Mouse (Mus musculus) inflammation-experienced regulatory T-cells (primary cell): ENCODE results near the gene Cilp2. TPM values are rescaled to one million over a fixed set of nuclear protein-coding genes. Genes with fewer than 3 reads are reported as not detected.

Experiments
- polyA plus RNA-seq, 2 experiments: library from polyadenylated mRNA; unstranded; fragments of 100-300 nt; shearing (Covaris generic); gene quantifications; one replicate each; pipeline ENCODE4 v1.2.1; 2017

Gene Cilp2
- polyA plus RNA-seq, result under 1 TPM in 1 of 2 experiments, not detected in 1; 0.07 TPM

DNA sequence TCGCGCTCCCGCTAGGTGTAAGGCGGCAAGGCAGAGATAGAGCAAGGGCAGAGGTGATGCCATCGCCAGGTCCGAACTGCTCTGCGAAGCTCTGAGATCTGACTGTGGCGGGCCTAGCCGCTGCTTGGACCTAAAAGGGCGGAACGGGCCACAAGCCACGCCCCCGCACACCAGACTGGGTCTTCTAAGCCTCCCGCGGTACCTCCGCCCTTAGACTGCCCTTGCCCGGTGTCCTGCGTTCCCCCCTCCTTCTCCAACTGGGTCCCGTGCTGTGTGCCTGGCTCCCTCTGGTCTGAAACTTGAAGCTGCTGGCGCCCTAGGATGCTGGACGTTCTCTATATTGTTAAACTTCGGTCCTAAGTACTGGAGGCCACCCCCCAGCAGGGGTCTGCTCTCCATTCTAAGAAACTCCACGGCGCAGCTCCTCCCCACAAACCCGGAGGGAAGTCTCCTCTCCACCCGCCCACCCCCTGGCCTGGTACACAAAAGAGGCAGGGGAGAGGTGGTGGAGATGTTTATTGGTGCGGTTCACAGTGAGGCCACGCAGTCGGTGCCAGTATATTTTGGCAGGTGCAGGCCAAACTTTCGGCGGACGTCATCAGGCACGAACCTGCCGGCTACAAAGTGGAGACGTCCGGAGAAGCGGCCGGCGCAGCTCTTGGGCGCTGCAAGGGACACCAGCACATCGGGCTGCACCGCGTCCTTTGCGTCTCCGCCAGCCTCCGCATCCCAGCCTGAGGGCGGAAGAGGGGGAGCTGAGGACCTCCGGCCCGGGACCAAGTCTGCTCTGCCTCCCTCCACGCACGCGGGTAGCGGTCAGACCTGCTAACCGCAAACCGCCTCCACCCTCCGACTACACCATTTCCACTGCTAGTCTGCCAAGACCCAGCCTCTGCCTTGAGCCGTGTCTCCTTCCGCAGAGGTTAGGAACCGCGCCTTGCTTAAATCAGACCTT lies at the start of gene Cilp2:
Cilp2 (minus strand) TSS at position 399 of the 955 bp plus-strand sequence.

GRCm38 (mm10) chr8:69902163-69903062 lies 14.9 kb upstream of the Cilp2 start, which contains the start of the genes Tssk6, Ndufa13 and Yjefn3:
Gene Tssk6, plus strand, starts transcription at chr8:69902184.
Gene Ndufa13, minus strand, starts transcription at chr8:69902558.
Gene Yjefn3, minus strand, starts transcription at chr8:69902712.

GRCm38 (mm10) chr8:69832298-69832853 lies 55.1 kb downstream of the Cilp2 start, which contains the start of gene Pbx4:
Gene Pbx4, plus strand, starts transcription at chr8:69832491.

Other genes with a start within 250 kb of the Cilp2 start
- 1 to 10 TPM in 1 of 2 experiments, under 1 TPM in 1; 0.95 to 1.6 TPM for gene Zfp964, start 233.2 kb downstream of the Cilp2 start, polyA plus RNA-seq
- gene Zfp869, start 177.0 kb downstream of the Cilp2 start, polyA plus RNA-seq, result 10 to 100 TPM; 59.9 to 63.2 TPM
- 1 to 10 TPM; 7.5 to 7.9 TPM for gene Zfp963, start 137.7 kb downstream of the Cilp2 start, polyA plus RNA-seq
- not detected for gene Gm20422, start 112.8 kb downstream of the Cilp2 start, polyA plus RNA-seq
- 100 to 1,000 TPM in 1 of 2 experiments, 10 to 100 TPM in 1; 85.5 to 118 TPM for gene Atp13a1, start 96.5 kb downstream of the Cilp2 start, polyA plus RNA-seq
- 10 to 100 TPM; 24.3 to 28.0 TPM for gene Zfp866, start 96.5 kb downstream of the Cilp2 start, polyA plus RNA-seq
- 100 to 1,000 TPM; 119 to 150 TPM for gene Gmip, start 79.0 kb downstream of the Cilp2 start, polyA plus RNA-seq
- under 1 TPM; 0.18 to 0.23 TPM for gene Lpar2, start 65.3 kb downstream of the Cilp2 start, polyA plus RNA-seq
- 10 to 100 TPM; 18.4 to 27.8 TPM for gene Pbx4, start 55.2 kb downstream of the Cilp2 start, polyA plus RNA-seq
- gene Tssk6, start 14.5 kb upstream of the Cilp2 start, polyA plus RNA-seq, result 1 to 10 TPM; 4.3 to 5.5 TPM
- gene Ndufa13, start 14.9 kb upstream of the Cilp2 start, polyA plus RNA-seq, result 100 to 1,000 TPM; 156 to 161 TPM
- 1 to 10 TPM in 1 of 2 experiments, not detected in 1; 2.0 TPM for gene Yjefn3, start 15.0 kb upstream of the Cilp2 start, polyA plus RNA-seq
- gene Gatad2a, start 108.7 kb upstream of the Cilp2 start, polyA plus RNA-seq, result 100 to 1,000 TPM; 126 to 142 TPM
- gene Mau2, start 155.0 kb upstream of the Cilp2 start, polyA plus RNA-seq, result 100 to 1,000 TPM in 1 of 2 experiments, 10 to 100 TPM in 1; 97.7 to 107 TPM
- gene Sugp1, start 155.1 kb upstream of the Cilp2 start, polyA plus RNA-seq, result 10 to 100 TPM; 59.2 to 60.4 TPM
- 1 to 10 TPM in 1 of 2 experiments, not detected in 1; 2.4 TPM for gene Tm6sf2, start 185.2 kb upstream of the Cilp2 start, polyA plus RNA-seq
- gene Hapln4, start 195.8 kb upstream of the Cilp2 start, polyA plus RNA-seq, result 1 to 10 TPM in 1 of 2 experiments, under 1 TPM in 1; 0.36 to 1.0 TPM
- under 1 TPM; 0.04 to 0.65 TPM for gene Ncan, start 233.2 kb upstream of the Cilp2 start, polyA plus RNA-seq
- gene Nr2c2ap, start 243.6 kb upstream of the Cilp2 start, polyA plus RNA-seq, result 10 to 100 TPM; 45.5 to 55.2 TPM